Mouse (Mus musculus): ENCODE measurements around the gene Mettl21a. TPM values are rescaled to one million over a fixed set of nuclear protein-coding genes. Genes with fewer than 3 reads are reported as not detected.

The Mettl21a gene
- total and polyA plus RNA-seq, 3 experiments, result 7.4 to 8.5 TPM; not detected in 1

GRCm38 (mm10) chr1:64633237-64633636, 16.2 kb upstream of the Mettl21a start:
- Histone ChIP-seq H3K27ac (ENCODE audit: control insufficient read depth, low read depth, low read length) (no peak overlapping the region), H3K4me1 (ENCODE audit: control insufficient read depth in 1 of 2, insufficient read depth in 2 of 2, low read length in 2 of 2) (no peaks in the 10 kb centered on the region; a peak in 1 of 4 replicates), H3K27me3 (ENCODE audit: control insufficient read depth in 1 of 2, insufficient read depth in 2 of 2, low read length in 2 of 2) (peaks cover 0 to 1% of the 10 kb centered on the region in 2 experiments; a peak in 3 of 4 replicates), H3K36me3 (ENCODE audit: control insufficient read depth in 1 of 2, insufficient read depth in 2 of 2, low read length in 2 of 2) (no peaks in the 10 kb centered on the region; a peak in 1 of 4 replicates), H3K79me2 (ENCODE audit: control insufficient read depth, insufficient read depth, low read length, poor library complexity) (no peaks in the 10 kb centered on the region), H3K9me3 (replicated peaks; ENCODE audit: insufficient read depth, low read length) (no peaks in the 10 kb centered on the region), H3K4me3 (ENCODE audit: control insufficient read depth in 1 of 2, insufficient read depth in 1 of 2, low read depth in 2 of 2, low read length in 2 of 2) (no peak overlapping the region), H3K9ac (ENCODE audit: control insufficient read depth, low read depth, low read length, poor library complexity, severe bottlenecking) (no peak overlapping the region)
- no peak for DNase-seq (ENCODE audit: low read depth, low spot score)
- TF ChIP-seq CTCF (IDR thresholded peaks at IDR 0.05 in 2 of 3, conservative IDR thresholded peaks at IDR 0.05 in 1 of 3; ENCODE audit: control insufficient read depth in 1 of 3, insufficient read depth in 1 of 3, low read depth in 2 of 3, low read length in 3 of 3, poor library complexity in 1 of 3, severe bottlenecking in 1 of 3), result no peak
- TF ChIP-seq JUND (IDR thresholded peaks at IDR 0.05; ENCODE audit: low read depth, low read length), result no peak
- no peak for TF ChIP-seq GABPA (IDR thresholded peaks at IDR 0.05; ENCODE audit: low read depth, low read length)
- no peak for TF ChIP-seq NRF1 (IDR thresholded peaks at IDR 0.05; ENCODE audit: insufficient read depth, low read depth, low read length, poor library complexity, severe bottlenecking)
- TF ChIP-seq ETS1 (IDR thresholded peaks at IDR 0.05; ENCODE audit: low read depth, low read length), result no peak
- TF ChIP-seq E2F4 (IDR thresholded peaks at IDR 0.05; ENCODE audit: borderline replicate concordance, low read depth, low read length), result no peak
- TF ChIP-seq TBP (IDR thresholded peaks at IDR 0.05; ENCODE audit: low read depth, low read length), result no peak
- TF ChIP-seq SMC3 (IDR thresholded peaks at IDR 0.05; ENCODE audit: low read depth, low read length), result no peak
- no peak for TF ChIP-seq USF2 (IDR thresholded peaks at IDR 0.05; ENCODE audit: borderline replicate concordance in 1 of 2, insufficient read depth in 1 of 2, low read depth in 1 of 2, low read length in 2 of 2)
- no peak for TF ChIP-seq RCOR1 (IDR thresholded peaks at IDR 0.05; ENCODE audit: low read depth, low read length)
- TF ChIP-seq GATA1 (IDR thresholded peaks at IDR 0.05; ENCODE audit: low read depth, low read length), result no peak
- no peak for TF ChIP-seq ELF1 (IDR thresholded peaks at IDR 0.05; ENCODE audit: low read depth, low read length)
- no peak for TF ChIP-seq NELFE (IDR thresholded peaks at IDR 0.05; ENCODE audit: low read depth, low read length)
- no peak for TF ChIP-seq ZC3H11A (IDR thresholded peaks at IDR 0.05; ENCODE audit: low read depth, low read length)
- TF ChIP-seq ZMIZ1 (IDR thresholded peaks at IDR 0.05; ENCODE audit: low read depth, low read length), result no peak
- no peak for TF ChIP-seq MAZ (IDR thresholded peaks at IDR 0.05; ENCODE audit: low read depth, low read length)
- no peak for TF ChIP-seq ZNF384 (IDR thresholded peaks at IDR 0.05; ENCODE audit: low read depth, low read length)
- no peak for TF ChIP-seq POLR2AphosphoS5 (IDR thresholded peaks at IDR 0.05; ENCODE audit: borderline replicate concordance, low read depth, low read length)
- no peak for TF ChIP-seq MYC (IDR thresholded peaks at IDR 0.05; ENCODE audit: low read depth, low read length)
- TF ChIP-seq MXI1 (IDR thresholded peaks at IDR 0.05; ENCODE audit: low read depth, low read length), result no peak

GRCm38 (mm10) chr1:64631526-64631925, 14.5 kb upstream of the Mettl21a start:
- Histone ChIP-seq H3K27ac (ENCODE audit: control insufficient read depth, low read depth, low read length) (no peak overlapping the region), H3K4me3 (ENCODE audit: control insufficient read depth in 1 of 2, insufficient read depth in 1 of 2, low read depth in 2 of 2, low read length in 2 of 2) (no peak overlapping the region), H3K27me3 (ENCODE audit: control insufficient read depth in 1 of 2, insufficient read depth in 2 of 2, low read length in 2 of 2) (peaks cover 0 to 1% of the 10 kb centered on the region in 2 experiments; a peak in 3 of 4 replicates), H3K9ac (ENCODE audit: control insufficient read depth, low read depth, low read length, poor library complexity, severe bottlenecking) (no peak overlapping the region), H3K4me1 (ENCODE audit: control insufficient read depth in 1 of 2, insufficient read depth in 2 of 2, low read length in 2 of 2) (no peaks in the 10 kb centered on the region; a peak in 1 of 4 replicates), H3K36me3 (ENCODE audit: control insufficient read depth in 1 of 2, insufficient read depth in 2 of 2, low read length in 2 of 2) (no peaks in the 10 kb centered on the region; a peak in 1 of 4 replicates), H3K9me3 (replicated peaks; ENCODE audit: insufficient read depth, low read length) (no peaks in the 10 kb centered on the region), H3K79me2 (ENCODE audit: control insufficient read depth, insufficient read depth, low read length, poor library complexity) (no peaks in the 10 kb centered on the region)
- DNase-seq (ENCODE audit: low read depth, low spot score), result no peak
- TF ChIP-seq CHD1 (IDR thresholded peaks at IDR 0.05; ENCODE audit: low read depth, low read length) (no peak), POLR2A (IDR thresholded peaks at IDR 0.05; ENCODE audit: control insufficient read depth in 1 of 2, insufficient read depth in 1 of 2, low read depth in 1 of 2, low read length in 2 of 2, poor library complexity in 1 of 2) (no peak)
